In genomic region chr2:33543429-33544202, GRCm38 (mm10) we compare ENCODE assay signal across 9 mouse cellular contexts.
DNase-seq lines count a peak whose midpoint lies in the region; ATAC-seq lines count a peak whose summit lies in the region.
"Had no signal": no experiment of that assay in that cellular context is flagged by ENCODE, and none has a peak within 500 bp of the region (broad histone marks: within the 10 kb centered on the region; RNA-seq: fewer than 3 reads in every experiment).

No protein-coding gene starts in this region.

- peak overlapping the region; percentile 56 for H3K9ac ChIP-seq in hindbrain, embryonic 15.5 days
- peak overlapping the region; percentile 77 for H3K9ac ChIP-seq in neural tube, embryonic 13.5 days

- peaks cover 90% of the 10 kb centered on the region for H3K27me3 ChIP-seq in embryonic facial prominence, embryonic 10.5 days (replicated peaks; ENCODE audit: low read depth, poor library complexity, severe bottlenecking)
- 0 out of 2 replicates have a peak, but pooled peaks cover 4% of the 10 kb centered on the region for H3K27me3 ChIP-seq in hindbrain, embryonic 15.5 days
- H3K27me3 ChIP-seq in neural tube, embryonic 13.5 days = peaks cover 36% of the 10 kb centered on the region

- ATAC-seq in CD4-positive, CD25-positive, alpha-beta regulatory T cell, adult 4 months = peak; percentile 75
- peak; percentile 80 for ATAC-seq in hindbrain, embryonic 15.5 days (ENCODE audit: low FRiP score, low read depth)
- peak; percentile 83 for ATAC-seq in neural tube, embryonic 13.5 days (ENCODE audit: low read depth)
- no peak for ATAC-seq in erythroblast, adult 5-6 weeks (replicated peaks; ENCODE audit: low FRiP score, poor library complexity, severe bottlenecking)

- no peak overlapping the region; the same call in 1 of the 2 replicates for H3K27ac ChIP-seq in embryonic facial prominence, embryonic 10.5 days (replicated peaks)
- H3K27ac ChIP-seq in hindbrain, embryonic 15.5 days (replicated peaks) = peak overlapping the region; percentile 97
- peak overlapping the region; percentile 93 for H3K27ac ChIP-seq in neural tube, embryonic 13.5 days (replicated peaks)

- H3K36me3 ChIP-seq in embryonic facial prominence, embryonic 10.5 days (replicated peaks) = no peaks in the 10 kb centered on the region
- H3K36me3 ChIP-seq in hindbrain, embryonic 15.5 days = no peaks in the 10 kb centered on the region
- no peaks in the 10 kb centered on the region for H3K36me3 ChIP-seq in neural tube, embryonic 13.5 days

- intact Hi-C loops in left cerebral cortex, postnatal 14 days (cut with DNase I) = loop anchor here (5.0 kb wide), 1 partner anchor 56 kb away; no protein-coding TSS in a partner anchor

- peak overlapping the region; percentile 89 for H3K4me2 ChIP-seq in hindbrain, embryonic 15.5 days
- peak overlapping the region; percentile 82 for H3K4me2 ChIP-seq in neural tube, embryonic 13.5 days

- peaks cover 32% of the 10 kb centered on the region for H3K4me1 ChIP-seq in embryonic facial prominence, embryonic 10.5 days
- H3K4me1 ChIP-seq in hindbrain, embryonic 15.5 days (replicated peaks) = peaks cover 47% of the 10 kb centered on the region
- peaks cover 42% of the 10 kb centered on the region for H3K4me1 ChIP-seq in neural tube, embryonic 13.5 days (replicated peaks)

- 2% methylated on average over 38 of the region's 38 CpGs for WGBS in embryonic facial prominence, embryonic 10.5 days
- WGBS in hindbrain, embryonic 15.5 days = under 1% methylated on average over 24 of the region's 38 CpGs
- under 1% methylated on average over 35 of the region's 38 CpGs for WGBS in neural tube, embryonic 13.5 days

- no peaks in the 10 kb centered on the region for H3K9me3 ChIP-seq in embryonic facial prominence, embryonic 10.5 days
- no peaks in the 10 kb centered on the region for H3K9me3 ChIP-seq in hindbrain, embryonic 15.5 days
- H3K9me3 ChIP-seq in neural tube, embryonic 13.5 days = no peaks in the 10 kb centered on the region

- peak overlapping the region; percentile 64 for H3K4me3 ChIP-seq in embryonic facial prominence, embryonic 10.5 days
- H3K4me3 ChIP-seq in hindbrain, embryonic 15.5 days = peak overlapping the region; percentile 43
- H3K4me3 ChIP-seq in neural tube, embryonic 13.5 days = peak overlapping the region; percentile 44
- H3K4me3 ChIP-seq: erythroblast, embryonic 14.5 days had no signal

- DNase-seq in B cell, adult 2 months = peak; percentile 18 to 19
- DNase-seq in embryonic facial prominence, embryonic 10.5 days (ENCODE audit: low spot score) = peak; percentile 66
- peak; percentile 83 to 96 for DNase-seq in left cerebral cortex, postnatal 14 days (ENCODE audit: low spot score in 2 of 2)
- no peak for DNase-seq in ovary, postnatal 14 days (ENCODE audit: low spot score)
